Mouse (Mus musculus): ENCODE measurements around the gene Trim15. TPM values are rescaled to one million over a fixed set of nuclear protein-coding genes. Genes with fewer than 3 reads are reported as not detected.
A peak's percentile ranks its signal among the peaks of the same experiment; 100 is the strongest.

Gene Trim15
- total and polyA plus RNA-seq, 3 experiments = 0.07 TPM; not detected in 2

GRCm38 (mm10) chr17:36843696-36844095 is 23.3 kb downstream of the Trim15 start:
- Histone ChIP-seq H3K9ac (ENCODE audit: control insufficient read depth, low read depth, low read length, poor library complexity, severe bottlenecking) (no peak overlapping the region), H3K4me3 (ENCODE audit: control insufficient read depth in 1 of 2, insufficient read depth in 1 of 2, low read depth in 2 of 2, low read length in 2 of 2) (no peak overlapping the region), H3K4me1 (ENCODE audit: control insufficient read depth in 1 of 2, insufficient read depth in 2 of 2, low read length in 2 of 2) (peaks cover 19 to 30% of the 10 kb centered on the region in 2 experiments), H3K36me3 (ENCODE audit: control insufficient read depth in 1 of 2, insufficient read depth in 2 of 2, low read length in 2 of 2) (peaks cover 0 to 30% of the 10 kb centered on the region in 2 experiments; a peak in 2 of 4 replicates), H3K9me3 (replicated peaks; ENCODE audit: insufficient read depth, low read length) (no peaks in the 10 kb centered on the region), H3K79me2 (ENCODE audit: control insufficient read depth, insufficient read depth, low read length, poor library complexity) (no peaks in the 10 kb centered on the region), H3K27ac (ENCODE audit: control insufficient read depth, low read depth, low read length) (peak overlapping the region; percentile 17), H3K27me3 (ENCODE audit: control insufficient read depth in 1 of 2, insufficient read depth in 2 of 2, low read length in 2 of 2) (no peaks in the 10 kb centered on the region)
- DNase-seq (ENCODE audit: low read depth, low spot score) = no peak
- no peak for TF ChIP-seq SIN3A (IDR thresholded peaks at IDR 0.05; ENCODE audit: low read length)
- no peak for TF ChIP-seq JUND (IDR thresholded peaks at IDR 0.05; ENCODE audit: low read depth, low read length)
- TF ChIP-seq UBTF (IDR thresholded peaks at IDR 0.05; ENCODE audit: borderline replicate concordance, insufficient read depth, low read depth, low read length) = no peak
- TF ChIP-seq MXI1 (IDR thresholded peaks at IDR 0.05; ENCODE audit: low read depth, low read length) = no peak
- TF ChIP-seq MAX (IDR thresholded peaks at IDR 0.05; ENCODE audit: low read length) = no peak
- TF ChIP-seq EP300 (IDR thresholded peaks at IDR 0.05; ENCODE audit: low read depth in 1 of 2, low read length in 2 of 2) = no peak
- no peak for TF ChIP-seq MYB (IDR thresholded peaks at IDR 0.05; ENCODE audit: low read depth, low read length)
- TF ChIP-seq POLR2A (IDR thresholded peaks at IDR 0.05; ENCODE audit: control insufficient read depth in 1 of 2, insufficient read depth in 1 of 2, low read depth in 1 of 2, low read length in 2 of 2, poor library complexity in 1 of 2) = no peak

GRCm38 (mm10) chr17:36840961-36841445 is 26.0 kb downstream of the Trim15 start:
- no peaks in the 10 kb centered on the region for H3K9me3 ChIP-seq (replicated peaks; ENCODE audit: insufficient read depth, low read length)
- H3K4me3 ChIP-seq (ENCODE audit: control insufficient read depth in 1 of 2, insufficient read depth in 1 of 2, low read depth in 2 of 2, low read length in 2 of 2) = no peak overlapping the region
- no peaks in the 10 kb centered on the region for H3K27me3 ChIP-seq (ENCODE audit: control insufficient read depth in 1 of 2, insufficient read depth in 2 of 2, low read length in 2 of 2)
- TF ChIP-seq TBP (IDR thresholded peaks at IDR 0.05; ENCODE audit: low read depth, low read length) = no peak
- TF ChIP-seq UBTF (IDR thresholded peaks at IDR 0.05; ENCODE audit: borderline replicate concordance, insufficient read depth, low read depth, low read length) = no peak
- no peak for TF ChIP-seq POLR2AphosphoS2 (IDR thresholded peaks at IDR 0.05; ENCODE audit: low read length)
- H3K36me3 ChIP-seq (ENCODE audit: control insufficient read depth in 1 of 2, insufficient read depth in 2 of 2, low read length in 2 of 2) = peaks cover 0 to 28% of the 10 kb centered on the region in 2 experiments; a peak in 2 of 4 replicates
- no peak overlapping the region for H3K9ac ChIP-seq (ENCODE audit: control insufficient read depth, low read depth, low read length, poor library complexity, severe bottlenecking)
- DNase-seq (ENCODE audit: low read depth, low spot score) = no peak
- no peaks in the 10 kb centered on the region for H3K79me2 ChIP-seq (ENCODE audit: control insufficient read depth, insufficient read depth, low read length, poor library complexity)
- no peak overlapping the region for H3K27ac ChIP-seq (ENCODE audit: control insufficient read depth, low read depth, low read length)
- peaks cover 24 to 34% of the 10 kb centered on the region in 2 experiments for H3K4me1 ChIP-seq (ENCODE audit: control insufficient read depth in 1 of 2, insufficient read depth in 2 of 2, low read length in 2 of 2)

GRCm38 (mm10) chr17:36839931-36840330 is 27.1 kb downstream of the Trim15 start:
- Histone ChIP-seq H3K27ac (ENCODE audit: control insufficient read depth, low read depth, low read length) (no peak overlapping the region), H3K4me1 (ENCODE audit: control insufficient read depth in 1 of 2, insufficient read depth in 2 of 2, low read length in 2 of 2) (peaks cover 16 to 27% of the 10 kb centered on the region in 2 experiments), H3K79me2 (ENCODE audit: control insufficient read depth, insufficient read depth, low read length, poor library complexity) (no peaks in the 10 kb centered on the region), H3K9me3 (replicated peaks; ENCODE audit: insufficient read depth, low read length) (no peaks in the 10 kb centered on the region), H3K27me3 (ENCODE audit: control insufficient read depth in 1 of 2, insufficient read depth in 2 of 2, low read length in 2 of 2) (0 out of 4 replicates have a peak, but pooled peaks cover 0 to under 1% of the 10 kb centered on the region in 2 experiments), H3K36me3 (ENCODE audit: control insufficient read depth in 1 of 2, insufficient read depth in 2 of 2, low read length in 2 of 2) (peaks cover 0 to 21% of the 10 kb centered on the region in 2 experiments; a peak in 2 of 4 replicates), H3K4me3 (ENCODE audit: control insufficient read depth in 1 of 2, insufficient read depth in 1 of 2, low read depth in 2 of 2, low read length in 2 of 2) (no peak overlapping the region), H3K9ac (ENCODE audit: control insufficient read depth, low read depth, low read length, poor library complexity, severe bottlenecking) (no peak overlapping the region)
- no peak for TF ChIP-seq MAFK (IDR thresholded peaks at IDR 0.05; ENCODE audit: borderline replicate concordance, low read depth, low read length)
- TF ChIP-seq JUND (IDR thresholded peaks at IDR 0.05; ENCODE audit: low read depth, low read length) = no peak
- no peak for TF ChIP-seq RCOR1 (IDR thresholded peaks at IDR 0.05; ENCODE audit: low read depth, low read length)
- TF ChIP-seq MAX (IDR thresholded peaks at IDR 0.05; ENCODE audit: low read length) = no peak
- no peak for TF ChIP-seq E2F4 (IDR thresholded peaks at IDR 0.05; ENCODE audit: borderline replicate concordance, low read depth, low read length)
- no peak for TF ChIP-seq GATA1 (IDR thresholded peaks at IDR 0.05; ENCODE audit: low read depth, low read length)
- no peak for TF ChIP-seq CHD1 (IDR thresholded peaks at IDR 0.05; ENCODE audit: low read depth, low read length)
- TF ChIP-seq ETS1 (IDR thresholded peaks at IDR 0.05; ENCODE audit: low read depth, low read length) = no peak
- no peak for TF ChIP-seq SMC3 (IDR thresholded peaks at IDR 0.05; ENCODE audit: low read depth, low read length)
- TF ChIP-seq RAD21 (IDR thresholded peaks at IDR 0.05; ENCODE audit: low read depth, low read length) = no peak
- TF ChIP-seq TCF12 (IDR thresholded peaks at IDR 0.05; ENCODE audit: low read depth, low read length) = no peak
- no peak for TF ChIP-seq MAZ (IDR thresholded peaks at IDR 0.05; ENCODE audit: low read depth, low read length)
- DNase-seq (ENCODE audit: low read depth, low spot score) = no peak
